ENCODE assay signal across 8 mouse cellular contexts in the genomic region with DNA sequence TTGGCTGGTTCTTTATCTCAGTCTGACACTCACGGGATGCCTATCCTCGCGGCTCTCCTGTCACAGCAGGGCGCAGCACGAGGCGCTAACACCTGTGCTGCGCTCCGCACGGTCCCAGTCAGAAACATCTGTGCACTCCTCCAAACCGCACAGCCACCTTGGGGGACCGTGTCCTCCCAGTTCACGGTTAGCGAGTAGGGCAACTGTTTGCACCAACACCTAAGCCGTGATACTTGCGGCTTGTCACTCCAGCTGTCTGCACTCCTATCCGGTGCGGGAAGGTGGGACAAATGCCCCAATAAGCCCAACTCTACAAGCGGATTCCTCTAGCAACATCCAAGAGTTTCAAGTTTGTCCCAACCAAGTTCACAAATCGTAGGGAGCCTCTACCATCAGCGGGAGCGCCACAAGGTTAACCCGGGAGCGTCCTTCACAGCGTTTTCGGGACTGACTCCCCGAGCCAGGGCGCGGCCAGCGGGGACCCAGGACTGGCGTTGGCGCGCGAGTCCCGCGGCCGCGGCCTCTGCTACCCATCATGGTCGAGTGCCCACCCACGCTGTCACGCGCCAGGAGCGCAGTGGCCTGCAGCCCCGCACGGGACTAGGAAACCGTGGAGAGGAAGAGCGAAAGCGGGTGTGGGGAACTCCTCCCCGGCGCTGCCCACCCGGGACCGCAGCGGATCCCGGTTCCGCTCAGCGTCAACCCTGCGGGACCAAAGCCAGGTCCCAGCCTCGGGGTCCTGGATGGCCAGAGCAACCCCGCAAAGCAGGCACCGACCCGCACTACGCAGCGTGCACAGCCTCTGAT. TPM values are rescaled to one million over a fixed set of nuclear protein-coding genes. Genes with fewer than 3 reads are reported as not detected.
DNase-seq lines count a peak whose midpoint lies in the region; ATAC-seq lines count a peak whose summit lies in the region.

No protein-coding gene starts in this region.

- no peaks in the 10 kb centered on the region for H3K36me3 ChIP-seq in forebrain, embryonic 14.5 days (ENCODE audit: control insufficient read depth, insufficient read depth, low read length)
- no peaks in the 10 kb centered on the region for H3K36me3 ChIP-seq in intestine, embryonic 15.5 days

- H3K27me3 ChIP-seq in forebrain, embryonic 14.5 days (replicated peaks; ENCODE audit: control insufficient read depth, insufficient read depth, low read length) = peaks cover 49% of the 10 kb centered on the region
- H3K27me3 ChIP-seq in intestine, embryonic 15.5 days (replicated peaks) = no peaks in the 10 kb centered on the region

- no peaks in the 10 kb centered on the region; the same call in 1 of the 2 replicates for H3K4me1 ChIP-seq in forebrain, embryonic 14.5 days (ENCODE audit: control insufficient read depth, insufficient read depth, low read length)
- peaks cover 7% of the 10 kb centered on the region; the same call in 1 of the 2 replicates for H3K4me1 ChIP-seq in intestine, embryonic 15.5 days (replicated peaks)

- no peaks in the 10 kb centered on the region for H3K9me3 ChIP-seq in forebrain, embryonic 14.5 days (replicated peaks; ENCODE audit: control insufficient read depth, low read length)
- no peaks in the 10 kb centered on the region for H3K9me3 ChIP-seq in intestine, embryonic 15.5 days

- under 1% methylated on average over 62 of the region's 62 CpGs for whole genome bisulfite sequencing in forebrain, embryonic 14.5 days
- WGBS in intestine, embryonic 15.5 days = 1% methylated on average over 61 of the region's 62 CpGs

- H3K27ac ChIP-seq in forebrain, embryonic 14.5 days (ENCODE audit: low read depth, low read length) = no peak overlapping the region
- peak overlapping the region; percentile 88 for H3K27ac ChIP-seq in intestine, embryonic 15.5 days

- H3K4me2 ChIP-seq in forebrain, embryonic 14.5 days (ENCODE audit: low read length) = peak overlapping the region; percentile 100
- peak overlapping the region; percentile 91 for H3K4me2 ChIP-seq in intestine, embryonic 15.5 days (replicated peaks)

- peak; percentile 35 for ATAC-seq in forebrain, embryonic 14.5 days
- ATAC-seq in intestine, embryonic 15.5 days = peak; percentile 54

- peak; percentile 45 for DNase-seq in urinary bladder, postnatal 14 days (ENCODE audit: low spot score)
- no peak for DNase-seq in urinary bladder, adult 18-20 months (ENCODE audit: low spot score in 2 of 2)
- DNase-seq in brain, adult 2 months (ENCODE audit: low read depth, low spot score) = peak; percentile 55
- DNase-seq in forebrain, embryonic 14.5 days (ENCODE audit: low spot score) = no peak
- DNase-seq in lung, postnatal 36 days = peak; percentile 38
- peak; percentile 58 for DNase-seq in ovary, postnatal 36 days (ENCODE audit: low spot score)
- DNase-seq in layer of hippocampus, adult 9-11 months = no peak

- peak overlapping the region; percentile 65 for H3K9ac ChIP-seq in forebrain, embryonic 14.5 days (ENCODE audit: low read length)
- H3K9ac ChIP-seq in intestine, embryonic 15.5 days = peak overlapping the region; percentile 87

- H3K4me3 ChIP-seq in forebrain, embryonic 14.5 days (ENCODE audit: low read depth, low read length) = peak overlapping the region; percentile 61
- peak overlapping the region; percentile 81 for H3K4me3 ChIP-seq in intestine, embryonic 15.5 days (replicated peaks)

RNA-seq across cellular contexts. Expression of gene Tgfbr3, which starts 0.8 kb away (rescaled TPM):
- 2.2 and 3.5 TPM in 2 replicates for polyA plus RNA-seq in forebrain, embryonic 14.5 days (2014; fragmentation: Nextera tagmentation; extraction: Ambion mirVana)
- polyA plus RNA-seq in intestine, embryonic 15.5 days (2015; fragmentation: Nextera tagmentation; extraction: Ambion mirVana) = 14.4 and 16.3 TPM in 2 replicates

RNA-seq across cellular contexts. Expression of gene Brdt, which starts 42.3 kb away (rescaled TPM):
- 1.4 and 1.8 TPM in 2 replicates for polyA plus RNA-seq in forebrain, embryonic 14.5 days (2014; fragmentation: Nextera tagmentation; extraction: Ambion mirVana)
- polyA plus RNA-seq in intestine, embryonic 15.5 days (2015; fragmentation: Nextera tagmentation; extraction: Ambion mirVana) = 1.1 and 1.2 TPM in 2 replicates

Comparison
In these comparisons a context has a peak if more than half of its experiments do, and no peak if none do; other contexts are left out.
1. DNase-seq: peak in urinary bladder, postnatal 14 days (single experiment), brain, adult 2 months (single experiment), lung, postnatal 36 days (single experiment) and ovary, postnatal 36 days (single experiment); none in urinary bladder, adult 18-20 months (0 of 2), forebrain, embryonic 14.5 days (single experiment) and layer of hippocampus, adult 9-11 months (single experiment).